Mouse (Mus musculus) fat pad, adult 2 months (tissue): Measurements from ENCODE around the gene Gm28308.

Source experiments
- DNase-seq: peaks from one replicate; pipeline ENCODE4 v3.0.0-alpha.2; 2011; ENCODE audit warnings: low read depth, low spot score; ENCODE audit errors: extremely low read depth

Gm28308 gene

GRCm38 (mm10) chr6:52205638-52206621 is 7.2 kb downstream of the Gm28308 start:
- DNase-seq, result no peak

- DNase-seq, result no peak
These were observed 7.9 kb downstream of the Gm28308 start for GRCm38 (mm10) chr6:52205221-52205620.

- DNase-seq, result no peak
These were observed 8.9 kb downstream of the Gm28308 start, which contains the start of gene Hoxa5 for GRCm38 (mm10) chr6:52204050-52204752. Gene Hoxa5, minus strand, starts transcription at chr6:52204587.

- no peak for DNase-seq
These were observed 9.6 kb downstream of the Gm28308 start for GRCm38 (mm10) chr6:52203371-52204049.

GRCm38 (mm10) chr6:52203121-52203370 is 10.1 kb downstream of the Gm28308 start:
- DNase-seq, result no peak

- no peak for DNase-seq
These were observed 10.6 kb downstream of the Gm28308 start for GRCm38 (mm10) chr6:52202362-52203120.

- DNase-seq, result no peak
These were observed 11.9 kb downstream of the Gm28308 start for GRCm38 (mm10) chr6:52201269-52201668.

- DNase-seq, result no peak
These were observed 12.3 kb downstream of the Gm28308 start for GRCm38 (mm10) chr6:52200751-52201250.

GRCm38 (mm10) chr6:52200073-52200750 is 12.9 kb downstream of the Gm28308 start:
- no peak for DNase-seq

- no peak for DNase-seq
These were observed 15.9 kb downstream of the Gm28308 start for GRCm38 (mm10) chr6:52197271-52197670.

- DNase-seq, result no peak
These were observed 16.3 kb downstream of the Gm28308 start for GRCm38 (mm10) chr6:52196811-52197210.

GRCm38 (mm10) chr6:52194690-52195089 is 18.4 kb downstream of the Gm28308 start:
- no peak for DNase-seq

- DNase-seq, result no peak
These were observed 21.1 kb downstream of the Gm28308 start for GRCm38 (mm10) chr6:52191860-52192550.

- no peak for DNase-seq
These were observed 22.0 kb downstream of the Gm28308 start, which contains the start of gene Hoxa4 for GRCm38 (mm10) chr6:52190906-52191810. Gene Hoxa4, minus strand, starts transcription at chr6:52191753.

GRCm38 (mm10) chr6:52190410-52190809 is 22.7 kb downstream of the Gm28308 start:
- DNase-seq, result no peak

- DNase-seq, result no peak
These were observed 23.2 kb downstream of the Gm28308 start for GRCm38 (mm10) chr6:52189909-52190308.

- DNase-seq, result no peak
These were observed 24.0 kb downstream of the Gm28308 start for GRCm38 (mm10) chr6:52189172-52189591.

GRCm38 (mm10) chr6:52186500-52186899 is 26.6 kb downstream of the Gm28308 start:
- no peak for DNase-seq
